Mouse (Mus musculus) CH12.LX (cell line): ENCODE measurements at regions not wholly inside any gene's neighbourhood (a gene's known extent, or its start where the extent isn't known, plus 50 kb on each side); places are given as distances from the start of the nearest gene placed in this dataset.

Source experiments
- DNase-seq: peaks from one replicate; pipeline ENCODE4 v3.0.0-alpha.2; 2013; ENCODE audit errors: extremely low read depth
- H3K27ac ChIP-seq: 2 replicates; pipeline ENCODE4 v1.5.1; 2012; ENCODE audit warnings: low read depth, mild to moderate bottlenecking, control low read depth, moderate library complexity; ENCODE audit not compliant: insufficient read depth
- H3K27me3 ChIP-seq: replicated peaks from 2 replicates; pipeline ENCODE3; 2012; ENCODE audit warnings: inconsistent platforms
- H3K36me3 ChIP-seq, 2 experiments: replicated peaks in 1 of 2; 2 replicates each; pipeline versions ENCODE3 to v1.6.1; 2012; ENCODE audit warnings: inconsistent platforms in 1 of 2, low read length in 1 of 2, mild to moderate bottlenecking in 1 of 2, mixed read lengths in 1 of 2, moderate library complexity in 1 of 2; ENCODE audit not compliant: control insufficient read depth in 1 of 2, insufficient read depth in 1 of 2
- H3K4me1 ChIP-seq, 2 experiments: 2 replicates each; pipeline ENCODE4 v1.6.1; 2012; ENCODE audit warnings: inconsistent platforms in 1 of 2, moderate library complexity in 1 of 2; ENCODE audit not compliant: insufficient read depth in 2 of 2, control insufficient read depth in 1 of 2
- H3K4me2 ChIP-seq: 2 replicates; pipeline ENCODE4 v1.6.1; 2012; ENCODE audit warnings: low read depth, mild to moderate bottlenecking, control low read depth; ENCODE audit not compliant: poor library complexity, insufficient read depth, severe bottlenecking
- H3K4me3 ChIP-seq, 3 experiments: fragments of 150-350 bp in 1 of 3; sonication (generic) in 1 of 3; replicated peaks in 1 of 3; 2 replicates each; pipeline versions ENCODE3 to v1.5.1; 2011 to 2012; ENCODE audit warnings: low read depth in 2 of 3, low read length in 2 of 3, mild to moderate bottlenecking in 2 of 3, moderate library complexity in 2 of 3, control low read depth in 1 of 3, improper control_type of control experiment in 1 of 3, inconsistent platforms in 1 of 3, mixed read lengths in 1 of 3; ENCODE audit not compliant: poor library complexity in 1 of 3
- H3K79me2 ChIP-seq: replicated peaks from 2 replicates; pipeline ENCODE4 v1.6.1; 2012; ENCODE audit warnings: mild to moderate bottlenecking, moderate library complexity; ENCODE audit not compliant: control insufficient read depth, poor library complexity, insufficient read depth, severe bottlenecking; ENCODE audit errors: extremely low read depth
- H3K9ac ChIP-seq: 2 replicates; pipeline ENCODE4 v1.6.1; 2012; ENCODE audit warnings: low read depth, mild to moderate bottlenecking, control low read depth, moderate library complexity; ENCODE audit not compliant: insufficient read depth
- H3K9me3 ChIP-seq: replicated peaks from 2 replicates; pipeline ENCODE3; 2012; ENCODE audit warnings: low read length, inconsistent platforms, mixed read lengths
- BHLHE40 ChIP-seq: IDR thresholded peaks from 2 replicates; pipeline ENCODE4 v1.6.1; 2011; ENCODE audit warnings: mild to moderate bottlenecking, low read depth, low read length, improper control_type of control experiment
- CHD2 ChIP-seq: IDR thresholded peaks from 2 replicates; pipeline ENCODE4 v1.6.1; 2011; ENCODE audit warnings: low read length, improper control_type of control experiment
- E2F4 ChIP-seq: IDR thresholded peaks from 2 replicates; pipeline ENCODE4 v1.6.1; 2011; ENCODE audit warnings: low read depth, low read length, improper control_type of control experiment; ENCODE audit not compliant: insufficient replicate concordance
- ELF1 ChIP-seq: IDR thresholded peaks from 2 replicates; pipeline ENCODE4 v1.6.1; 2014; ENCODE audit warnings: low read depth, mild to moderate bottlenecking, inconsistent platforms, low read length, improper control_type of control experiment
- EP300 ChIP-seq: IDR thresholded peaks from 2 replicates; pipeline ENCODE4 v1.6.1; 2011; ENCODE audit warnings: low read length, improper control_type of control experiment
- IRF4 ChIP-seq: IDR thresholded peaks from 2 replicates; pipeline ENCODE4 v1.6.1; 2014; ENCODE audit warnings: low read depth, mild to moderate bottlenecking, inconsistent platforms, low read length, improper control_type of control experiment
- KAT2A ChIP-seq: IDR thresholded peaks from 2 replicates; pipeline ENCODE4 v1.6.1; 2012; ENCODE audit warnings: low read length, improper control_type of control experiment, inconsistent platforms; ENCODE audit not compliant: insufficient replicate concordance
- MAX ChIP-seq: IDR thresholded peaks from 2 replicates; pipeline ENCODE4 v1.6.1; 2011; ENCODE audit warnings: low read length, improper control_type of control experiment
- MEF2A ChIP-seq: IDR thresholded peaks from 2 replicates; pipeline ENCODE4 v1.6.1; 2014; ENCODE audit warnings: low read depth, mild to moderate bottlenecking, inconsistent platforms, low read length, improper control_type of control experiment, borderline replicate concordance
- MXI1 ChIP-seq: IDR thresholded peaks from 2 replicates; pipeline ENCODE4 v1.6.1; 2011; ENCODE audit warnings: mild to moderate bottlenecking, low read depth, low read length, improper control_type of control experiment
- MYC ChIP-seq: IDR thresholded peaks from 2 replicates; pipeline ENCODE4 v1.6.1; 2011; ENCODE audit warnings: low read depth, mild to moderate bottlenecking, improper control_type of control experiment, low read length
- NELFE ChIP-seq: IDR thresholded peaks from 2 replicates; pipeline ENCODE4 v1.6.1; 2011; ENCODE audit warnings: low read depth, low read length, improper control_type of control experiment
- PAX5 ChIP-seq: IDR thresholded peaks from 2 replicates; pipeline ENCODE4 v1.6.1; 2012; ENCODE audit warnings: low read length, inconsistent platforms, mixed read lengths
- POLR2A ChIP-seq: IDR thresholded peaks from 2 replicates; pipeline ENCODE4 v1.6.1; 2011; ENCODE audit warnings: low read depth, mild to moderate bottlenecking, improper control_type of control experiment, low read length
- SMC3 ChIP-seq: IDR thresholded peaks from 2 replicates; pipeline ENCODE4 v1.6.1; 2011; ENCODE audit warnings: low read depth, low read length, improper control_type of control experiment
- TBP ChIP-seq: conservative IDR thresholded peaks from 2 replicates; pipeline ENCODE4 v1.6.1; 2011; ENCODE audit warnings: low read depth, low read length, improper control_type of control experiment
- TCF12 ChIP-seq: IDR thresholded peaks from 2 replicates; pipeline ENCODE4 v1.6.1; 2014; ENCODE audit warnings: low read depth, mild to moderate bottlenecking, inconsistent platforms, low read length, improper control_type of control experiment
- UBTF ChIP-seq: IDR thresholded peaks from 2 replicates; pipeline ENCODE4 v1.6.1; 2012; ENCODE audit warnings: low read depth, mild to moderate bottlenecking, inconsistent platforms, low read length, improper control_type of control experiment, moderate library complexity
- ZKSCAN1 ChIP-seq: IDR thresholded peaks from 2 replicates; pipeline ENCODE4 v1.6.1; 2012; ENCODE audit warnings: low read depth, inconsistent platforms, low read length, improper control_type of control experiment, borderline replicate concordance
- ZMIZ1 ChIP-seq: IDR thresholded peaks from 2 replicates; pipeline ENCODE4 v1.6.1; 2012; ENCODE audit warnings: low read depth, mild to moderate bottlenecking, inconsistent platforms, low read length, improper control_type of control experiment
- ZNF384 ChIP-seq: IDR thresholded peaks from 2 replicates; pipeline ENCODE4 v1.6.1; 2012; ENCODE audit warnings: low read depth, low read length, improper control_type of control experiment, inconsistent platforms
- dilution Hi-C: fragments of 300-500 bp; cut with MboI; formaldehyde crosslinking; loops from 2 replicates; pipeline ENCODE4 v1.14.3; 2020; ENCODE audit warnings: low sequenced_read_pairs; ENCODE audit not compliant: extremely low pct_unique_long_range_greater_than_20kb, extremely low pct_ligation_motif_present
- in situ Hi-C: fragments of 300-500 bp; cut with MboI; formaldehyde crosslinking; loops from 3 replicates; pipeline ENCODE4 v1.14.3; 2019; ENCODE audit warnings: low sequenced_read_pairs, low pct_ligation_motif_present, low pct_unique_long_range_greater_than_20kb, mixed read lengths

- dilution Hi-C loops (no loop called here), in situ Hi-C loops (no loop called here)
- no peak for DNase-seq
- peaks cover 29% of the 10 kb centered on the region for H3K9me3 ChIP-seq
- H3K4me2 ChIP-seq = no peak overlapping the region
- no peak overlapping the region for H3K27ac ChIP-seq
- no peak overlapping the region for H3K9ac ChIP-seq
- TF ChIP-seq MEF2A = no peak
- no peak for TF ChIP-seq TBP
- no peak for TF ChIP-seq SMC3
- no peak for TF ChIP-seq MAX
- no peak for TF ChIP-seq ZNF384
- no peak for TF ChIP-seq ZKSCAN1
- no peak for TF ChIP-seq KAT2A
- TF ChIP-seq TCF12 = no peak
- no peak for TF ChIP-seq POLR2A
- TF ChIP-seq NELFE = no peak
- TF ChIP-seq IRF4 = no peak
- no peak for TF ChIP-seq BHLHE40
- TF ChIP-seq UBTF = no peak
- no peak for TF ChIP-seq CHD2
- TF ChIP-seq E2F4 = no peak
- no peak for TF ChIP-seq ZMIZ1
- no peak for TF ChIP-seq EP300
- TF ChIP-seq MYC = no peak
- peaks cover 0 to 5% of the 10 kb centered on the region in 2 experiments; a peak in 1 of 4 replicates for H3K4me1 ChIP-seq
- H3K36me3 ChIP-seq = no peaks in the 10 kb centered on the region
- H3K27me3 ChIP-seq = no peaks in the 10 kb centered on the region
- H3K4me3 ChIP-seq = no peak overlapping the region
- H3K79me2 ChIP-seq = no peaks in the 10 kb centered on the region
Observed at GRCm38 (mm10) chr3:34903106-34903505, 252.9 kb downstream of the Sox2 start.

DNA sequence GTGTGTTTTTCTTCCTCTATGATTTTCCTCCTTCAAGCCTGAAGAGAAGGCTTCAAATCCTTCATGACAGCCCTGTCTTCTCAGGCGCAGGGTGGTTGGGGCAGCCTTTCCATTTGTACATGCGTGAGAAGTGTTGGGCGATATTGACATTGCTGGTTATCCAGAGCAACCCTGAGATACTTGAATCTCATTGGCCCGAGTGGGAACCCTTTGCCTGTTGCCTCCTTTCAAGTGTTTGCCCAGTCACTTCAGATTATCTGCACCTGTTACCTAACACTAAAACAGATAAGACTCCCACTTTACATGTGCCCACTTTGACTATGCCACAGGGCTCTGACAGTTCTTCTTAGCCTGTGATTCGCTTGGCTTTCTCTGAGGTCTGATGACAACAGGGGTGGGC, 258.3 kb downstream of the Sox2 start:
- no peaks in the 10 kb centered on the region for H3K4me1 ChIP-seq
- no peak overlapping the region for H3K4me3 ChIP-seq
- H3K9me3 ChIP-seq = peaks cover 20% of the 10 kb centered on the region
- no peaks in the 10 kb centered on the region for H3K27me3 ChIP-seq
- H3K79me2 ChIP-seq = no peaks in the 10 kb centered on the region
- H3K4me2 ChIP-seq = no peak overlapping the region
- H3K36me3 ChIP-seq = no peaks in the 10 kb centered on the region
- in situ Hi-C loops (no loop called here), dilution Hi-C loops (no loop called here)
- H3K27ac ChIP-seq = no peak overlapping the region
- no peak overlapping the region for H3K9ac ChIP-seq
- no peak for TF ChIP-seq NELFE
- no peak for TF ChIP-seq POLR2A
- no peak for TF ChIP-seq PAX5
- TF ChIP-seq ELF1 = no peak
- TF ChIP-seq ZMIZ1 = no peak
- no peak for TF ChIP-seq MXI1
- TF ChIP-seq KAT2A = no peak
- DNase-seq = no peak
